In the genomic region with DNA sequence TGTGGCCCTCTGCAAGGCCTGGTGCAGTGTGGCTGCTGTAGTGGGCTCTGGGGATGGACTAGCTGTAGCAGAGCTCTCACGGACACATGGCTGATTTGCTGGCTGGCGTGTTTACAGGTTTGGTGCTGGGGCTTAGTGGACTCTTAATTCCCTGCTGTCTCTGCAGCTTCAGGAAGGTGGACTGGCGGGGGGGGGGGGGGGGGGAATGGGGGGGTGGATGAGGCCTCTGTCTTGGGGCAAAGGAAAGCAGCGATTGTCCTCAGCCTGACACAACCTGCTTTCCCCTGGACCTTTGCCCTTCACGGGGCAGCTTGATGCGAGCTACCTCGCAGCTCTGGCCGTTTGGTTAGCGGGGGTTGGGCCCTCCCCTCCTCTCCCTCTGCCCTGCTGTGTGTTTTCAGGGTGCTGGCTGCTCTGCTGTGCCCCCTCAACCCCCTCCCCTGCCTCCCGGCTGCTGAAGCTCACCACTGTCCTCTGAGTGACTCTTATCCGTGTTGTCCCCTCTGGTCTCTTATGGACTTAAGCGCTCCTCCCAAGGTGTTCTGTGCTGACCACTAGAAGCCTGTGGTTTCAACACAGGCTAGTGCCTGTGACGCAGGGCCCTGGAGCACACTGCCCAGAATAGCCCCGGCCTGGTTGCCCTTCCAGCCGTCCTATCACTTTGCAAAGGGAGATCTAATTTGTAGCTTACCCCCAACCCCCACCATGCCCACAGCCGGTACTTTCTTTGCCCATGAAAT, we compare ENCODE assay signal across 11 mouse cellular contexts. TPM values are rescaled to one million over a fixed set of nuclear protein-coding genes. Genes with fewer than 3 reads are reported as not detected.
DNase-seq lines count a peak whose midpoint lies in the region; ATAC-seq and TF ChIP-seq lines count a peak whose summit lies in the region.
"Had no signal": no experiment of that assay in that cellular context is flagged by ENCODE, and none has a peak within 500 bp of the region (broad histone marks: within the 10 kb centered on the region; RNA-seq: fewer than 3 reads in every experiment).

No protein-coding gene starts in this region.

- 0 out of 2 replicates have a peak overlapping the region, but pooled peaks have one; percentile 11 for H3K9ac ChIP-seq in hindbrain, embryonic 11.5 days (ENCODE audit: low read depth, low read length)
- no peak overlapping the region for H3K9ac ChIP-seq in hindbrain, embryonic 16.5 days (ENCODE audit: low read depth, low read length)
- no peak overlapping the region for H3K9ac ChIP-seq in embryonic facial prominence, embryonic 15.5 days
- peak overlapping the region; percentile 13; the same call in 1 of the 2 replicates for H3K9ac ChIP-seq in heart, postnatal 0 days (replicated peaks; ENCODE audit: low read depth, low read length)
- H3K9ac ChIP-seq: limb, embryonic 15.5 days had no signal

- ATAC-seq in hindbrain, embryonic 11.5 days (ENCODE audit: low FRiP score) = no peak
- ATAC-seq in hindbrain, embryonic 16.5 days = no peak
- peak; percentile 53; the same call in 1 of the 2 replicates for ATAC-seq in embryonic facial prominence, embryonic 15.5 days (ENCODE audit: insufficient number of reproducible peaks, low FRiP score, low TSS enrichment, low read depth)
- ATAC-seq in heart, postnatal 0 days (ENCODE audit: insufficient read depth, low read depth) = peak; percentile 92

- no peak for DNase-seq in hindbrain, embryonic 11.5 days (ENCODE audit: low spot score)
- peak; percentile 74 for DNase-seq in heart, postnatal 0 days (ENCODE audit: low spot score)
- DNase-seq in lung, postnatal 10 days = peak; percentile 40
- DNase-seq in thymus, adult 2 months = no peak
- no peak for DNase-seq in cerebellum, postnatal 36 days
- no peak for DNase-seq in frontal cortex, postnatal 25 days (ENCODE audit: low spot score in 2 of 2)
- DNase-seq: B cell, adult 2 months had no signal

- no peak for TF ChIP-seq CTCF in heart, postnatal 0 days (IDR thresholded peaks at IDR 0.05; ENCODE audit: low read depth)
- TF ChIP-seq CTCF in thymus, adult 2 months (IDR thresholded peaks at IDR 0.05; ENCODE audit: borderline replicate concordance, control insufficient read depth, extremely low read depth, insufficient read depth, low read length, poor library complexity) = no peak

- no peak overlapping the region for H3K27ac ChIP-seq in hindbrain, embryonic 11.5 days (ENCODE audit: low read depth, low read length)
- no peak overlapping the region for H3K27ac ChIP-seq in hindbrain, embryonic 16.5 days (ENCODE audit: low read depth, low read length)
- H3K27ac ChIP-seq in embryonic facial prominence, embryonic 15.5 days (replicated peaks) = no peak overlapping the region
- H3K27ac ChIP-seq in heart, postnatal 0 days (ENCODE audit: low read depth) = peak overlapping the region; percentile 83
- H3K27ac ChIP-seq in thymus, adult 2 months (ENCODE audit: control insufficient read depth, insufficient read depth, low read length) = no peak overlapping the region
- H3K27ac ChIP-seq: limb, embryonic 15.5 days had no signal

- no peaks in the 10 kb centered on the region for H3K9me3 ChIP-seq in hindbrain, embryonic 11.5 days (ENCODE audit: control insufficient read depth, low read length)
- H3K9me3 ChIP-seq in hindbrain, embryonic 16.5 days (ENCODE audit: control insufficient read depth, low read length) = no peaks in the 10 kb centered on the region
- H3K9me3 ChIP-seq in embryonic facial prominence, embryonic 15.5 days (replicated peaks) = no peaks in the 10 kb centered on the region
- no peaks in the 10 kb centered on the region for H3K9me3 ChIP-seq in heart, postnatal 0 days (replicated peaks; ENCODE audit: control insufficient read depth, low read length)
- H3K9me3 ChIP-seq: limb, embryonic 15.5 days had no signal

- no peak overlapping the region for H3K4me3 ChIP-seq in hindbrain, embryonic 11.5 days (ENCODE audit: low read depth, low read length)
- no peak overlapping the region for H3K4me3 ChIP-seq in hindbrain, embryonic 16.5 days (ENCODE audit: low read length)
- no peak overlapping the region for H3K4me3 ChIP-seq in embryonic facial prominence, embryonic 15.5 days (replicated peaks)
- H3K4me3 ChIP-seq in heart, postnatal 0 days (ENCODE audit: low read depth, low read length) = no peak overlapping the region
- no peak overlapping the region for H3K4me3 ChIP-seq in thymus, adult 2 months (ENCODE audit: control insufficient read depth, insufficient read depth, low read length)
- H3K4me3 ChIP-seq: limb, embryonic 15.5 days had no signal

- WGBS in hindbrain, embryonic 11.5 days = 52% methylated on average over 11 of the region's 16 CpGs
- WGBS in hindbrain, embryonic 16.5 days = 58% methylated on average over 9 of the region's 16 CpGs
- WGBS in embryonic facial prominence, embryonic 15.5 days = 48% methylated on average over 10 of the region's 16 CpGs
- WGBS in heart, postnatal 0 days = 34% methylated on average over 11 of the region's 16 CpGs
- 97% methylated on average over 11 of the region's 16 CpGs for WGBS in thymus, adult 2 months

- no peaks in the 10 kb centered on the region for H3K4me1 ChIP-seq in hindbrain, embryonic 11.5 days (replicated peaks; ENCODE audit: control insufficient read depth, insufficient read depth, low read length)
- no peaks in the 10 kb centered on the region for H3K4me1 ChIP-seq in hindbrain, embryonic 16.5 days (ENCODE audit: control insufficient read depth, insufficient read depth, low read depth, low read length)
- H3K4me1 ChIP-seq in embryonic facial prominence, embryonic 15.5 days = peaks cover 15% of the 10 kb centered on the region
- H3K4me1 ChIP-seq in heart, postnatal 0 days (ENCODE audit: control insufficient read depth, insufficient read depth) = peaks cover 8% of the 10 kb centered on the region; the same call in 1 of the 2 replicates
- H3K4me1 ChIP-seq in thymus, adult 2 months (replicated peaks; ENCODE audit: control insufficient read depth, insufficient read depth, low read length) = peaks cover 6% of the 10 kb centered on the region

- TF ChIP-seq EP300 in heart, postnatal 0 days (IDR thresholded peaks at IDR 0.05; ENCODE audit: low read depth) = no peak

- no peak for TF ChIP-seq POLR2A in thymus, adult 2 months (IDR thresholded peaks at IDR 0.05; ENCODE audit: control insufficient read depth, extremely low read depth, insufficient read depth, low read length, poor library complexity)

- H3K27me3 ChIP-seq in hindbrain, embryonic 11.5 days (ENCODE audit: control insufficient read depth, insufficient read depth, low read length) = no peaks in the 10 kb centered on the region
- H3K27me3 ChIP-seq in hindbrain, embryonic 16.5 days (replicated peaks; ENCODE audit: control insufficient read depth, insufficient read depth, low read length) = no peaks in the 10 kb centered on the region
- H3K27me3 ChIP-seq in embryonic facial prominence, embryonic 15.5 days = no peaks in the 10 kb centered on the region
- no peaks in the 10 kb centered on the region for H3K27me3 ChIP-seq in heart, postnatal 0 days (ENCODE audit: control insufficient read depth, insufficient read depth, low read length)
- no peaks in the 10 kb centered on the region for H3K27me3 ChIP-seq in thymus, adult 2 months (ENCODE audit: control insufficient read depth, insufficient read depth, low read length)
- H3K27me3 ChIP-seq: limb, embryonic 15.5 days had no signal

- H3K36me3 ChIP-seq in hindbrain, embryonic 11.5 days (ENCODE audit: control insufficient read depth, insufficient read depth, low read length) = no peaks in the 10 kb centered on the region
- H3K36me3 ChIP-seq in hindbrain, embryonic 16.5 days (ENCODE audit: control insufficient read depth, insufficient read depth, low read length) = 0 out of 2 replicates have a peak, but pooled peaks cover 3% of the 10 kb centered on the region
- peaks cover 20% of the 10 kb centered on the region; the same call in 1 of the 2 replicates for H3K36me3 ChIP-seq in embryonic facial prominence, embryonic 15.5 days
- H3K36me3 ChIP-seq in heart, postnatal 0 days (replicated peaks; ENCODE audit: control insufficient read depth, insufficient read depth, low read length) = peaks cover 10% of the 10 kb centered on the region; the same call in 1 of the 2 replicates
- peaks cover 4% of the 10 kb centered on the region; the same call in 1 of the 2 replicates for H3K36me3 ChIP-seq in thymus, adult 2 months (ENCODE audit: control insufficient read depth, insufficient read depth, low read length)

- H3K4me2 ChIP-seq in hindbrain, embryonic 11.5 days (replicated peaks; ENCODE audit: low read depth, low read length) = no peak overlapping the region
- no peak overlapping the region for H3K4me2 ChIP-seq in hindbrain, embryonic 16.5 days (ENCODE audit: low read length)
- no peak overlapping the region for H3K4me2 ChIP-seq in embryonic facial prominence, embryonic 15.5 days (replicated peaks)
- no peak overlapping the region for H3K4me2 ChIP-seq in heart, postnatal 0 days (ENCODE audit: low read depth, low read length)
- H3K4me2 ChIP-seq: limb, embryonic 15.5 days had no signal

RNA-seq across cellular contexts. Expression of a gene that starts 14.0 kb away (rescaled TPM):
- polyA plus RNA-seq in hindbrain, embryonic 11.5 days (2014; fragmentation: Nextera tagmentation; extraction: Ambion mirVana) = 48.6 and 50.3 TPM in 2 replicates
- 147 and 148 TPM in 2 replicates for polyA plus RNA-seq in hindbrain, embryonic 16.5 days (2015; fragmentation: Nextera tagmentation; extraction: Ambion mirVana)
- 45.8 and 52.4 TPM in 2 replicates for polyA plus RNA-seq in embryonic facial prominence, embryonic 15.5 days (2015; fragmentation: Nextera tagmentation; extraction: Ambion mirVana)
- total RNA-seq in heart, postnatal 0 days (2014; rRNA removed; ENCODE audit: low replicate concordance) = 79.1 and 81.5 TPM in 2 replicates
- 45.9 and 53.2 TPM in 2 replicates for polyA plus RNA-seq in heart, postnatal 0 days (2015; fragmentation: Nextera tagmentation; extraction: Ambion mirVana)
- polyA plus RNA-seq in thymus, adult 2 months (2012; rRNA removed) = 119 TPM in 2 replicates

RNA-seq across cellular contexts. Expression of a gene that starts 14.5 kb away (rescaled TPM):
- 105 and 109 TPM in 2 replicates for polyA plus RNA-seq in hindbrain, embryonic 11.5 days (2014; fragmentation: Nextera tagmentation; extraction: Ambion mirVana)
- polyA plus RNA-seq in hindbrain, embryonic 16.5 days (2015; fragmentation: Nextera tagmentation; extraction: Ambion mirVana) = 128 and 134 TPM in 2 replicates
- polyA plus RNA-seq in embryonic facial prominence, embryonic 15.5 days (2015; fragmentation: Nextera tagmentation; extraction: Ambion mirVana) = 157 and 165 TPM in 2 replicates
- total RNA-seq in heart, postnatal 0 days (2014; rRNA removed; ENCODE audit: low replicate concordance) = 34.7 and 98.0 TPM in 2 replicates
- polyA plus RNA-seq in heart, postnatal 0 days (2015; fragmentation: Nextera tagmentation; extraction: Ambion mirVana) = 152 and 162 TPM in 2 replicates
- polyA plus RNA-seq in thymus, adult 2 months (2012; rRNA removed) = 164 and 173 TPM in 2 replicates

RNA-seq across cellular contexts. Expression of a gene that starts 33.0 kb away (rescaled TPM):
- polyA plus RNA-seq in hindbrain, embryonic 11.5 days (2014; fragmentation: Nextera tagmentation; extraction: Ambion mirVana) = 0.32 and 0.37 TPM in 2 replicates
- 0.66 TPM in 1 of 2 replicates, not detected in the other for polyA plus RNA-seq in hindbrain, embryonic 16.5 days (2015; fragmentation: Nextera tagmentation; extraction: Ambion mirVana)
- 0.49 TPM in 1 of 2 replicates, not detected in the other for polyA plus RNA-seq in embryonic facial prominence, embryonic 15.5 days (2015; fragmentation: Nextera tagmentation; extraction: Ambion mirVana)
- not detected in 2 replicates for total RNA-seq in heart, postnatal 0 days (2014; rRNA removed; ENCODE audit: low replicate concordance)
- 0.25 TPM in 1 of 2 replicates, not detected in the other for polyA plus RNA-seq in heart, postnatal 0 days (2015; fragmentation: Nextera tagmentation; extraction: Ambion mirVana)
- polyA plus RNA-seq in thymus, adult 2 months (2012; rRNA removed) = not detected in 2 replicates
- polyA plus RNA-seq: limb, embryonic 15.5 days; spleen, adult 2 months had no signal

RNA-seq across cellular contexts. Expression of a gene that starts 41.5 kb away (rescaled TPM):
- polyA plus RNA-seq in hindbrain, embryonic 11.5 days (2014; fragmentation: Nextera tagmentation; extraction: Ambion mirVana) = 0.79 and 1.0 TPM in 2 replicates
- polyA plus RNA-seq in hindbrain, embryonic 16.5 days (2015; fragmentation: Nextera tagmentation; extraction: Ambion mirVana) = 0.75 and 0.79 TPM in 2 replicates
- polyA plus RNA-seq in embryonic facial prominence, embryonic 15.5 days (2015; fragmentation: Nextera tagmentation; extraction: Ambion mirVana) = 0.71 and 0.77 TPM in 2 replicates
- 0.43 and 0.76 TPM in 2 replicates for total RNA-seq in heart, postnatal 0 days (2014; rRNA removed; ENCODE audit: low replicate concordance)
- polyA plus RNA-seq in heart, postnatal 0 days (2015; fragmentation: Nextera tagmentation; extraction: Ambion mirVana) = not detected in 2 replicates
- 0.09 and 0.11 TPM in 2 replicates for polyA plus RNA-seq in thymus, adult 2 months (2012; rRNA removed)
- polyA plus RNA-seq: spleen, adult 2 months had no signal

Comparison
In these comparisons a context has a peak if more than half of its experiments do, and no peak if none do; other contexts are left out.
1. H3K9ac ChIP-seq: peak in hindbrain, embryonic 11.5 days (single experiment) and heart, postnatal 0 days (single experiment); none in hindbrain, embryonic 16.5 days (single experiment) and embryonic facial prominence, embryonic 15.5 days (single experiment).
2. ATAC-seq: peak in embryonic facial prominence, embryonic 15.5 days (single experiment) and heart, postnatal 0 days (single experiment); none in hindbrain, embryonic 11.5 days (single experiment) and hindbrain, embryonic 16.5 days (single experiment).
3. DNase-seq: peak in heart, postnatal 0 days (single experiment) and lung, postnatal 10 days (single experiment); none in hindbrain, embryonic 11.5 days (single experiment), thymus, adult 2 months (single experiment), cerebellum, postnatal 36 days (0 of 2) and frontal cortex, postnatal 25 days (0 of 2).